Mouse (Mus musculus) embryonic facial prominence, embryonic 13.5 days (tissue): ENCODE results near the gene Apoa4. TPM values are rescaled to one million over a fixed set of nuclear protein-coding genes. Genes with fewer than 3 reads are reported as not detected.

Source experiments
- ATAC-seq: fragments of 200-750 bp; cut with Nextera tagmentation; 2 replicates; pipeline ENCODE4 v1.8.0; 2017; ENCODE audit warnings: low read depth; ENCODE audit not compliant: insufficient number of reproducible peaks, insufficient read depth, low FRiP score, low TSS enrichment
- H3K27ac ChIP-seq: fragments of 300-500 bp; sonication (generic); 2 replicates; pipeline ENCODE4 v1.5.1; 2015; ENCODE audit warnings: moderate library complexity, mild to moderate bottlenecking, inconsistent platforms
- H3K27me3 ChIP-seq: fragments of 300-500 bp; sonication (generic); 2 replicates; pipeline ENCODE4 v1.6.1; 2015; ENCODE audit warnings: mild to moderate bottlenecking, inconsistent platforms
- H3K36me3 ChIP-seq: fragments of 300-500 bp; sonication (generic); 2 replicates; pipeline ENCODE4 v1.6.1; 2015; ENCODE audit warnings: mild to moderate bottlenecking, inconsistent platforms
- H3K4me1 ChIP-seq: fragments of 300-500 bp; sonication (generic); 2 replicates; pipeline ENCODE4 v1.6.1; 2015; ENCODE audit warnings: inconsistent platforms
- H3K4me2 ChIP-seq: fragments of 300-500 bp; sonication (generic); 2 replicates; pipeline ENCODE4 v1.6.1; 2015; ENCODE audit warnings: moderate library complexity, mild to moderate bottlenecking, inconsistent platforms
- H3K4me3 ChIP-seq: fragments of 300-500 bp; sonication (generic); 2 replicates; pipeline ENCODE4 v1.5.1; 2015; ENCODE audit warnings: mild to moderate bottlenecking, inconsistent platforms
- H3K9ac ChIP-seq: fragments of 300-500 bp; sonication (generic); 2 replicates; pipeline ENCODE4 v1.6.1; 2015; ENCODE audit warnings: mild to moderate bottlenecking, inconsistent platforms
- H3K9me3 ChIP-seq: fragments of 300-500 bp; sonication (generic); 2 replicates; pipeline ENCODE4 v1.6.1; 2016; ENCODE audit warnings: inconsistent platforms
- WGBS: fragments of 180-500 bp; shearing (Covaris S2); methylation state at CpG from one replicate; pipeline ENCODE4 v1.1.7; 2015; ENCODE audit warnings: mixed read lengths; 5-methylcytosine and 5-hydroxymethylcytosine counted together
- polyA plus RNA-seq: library from polyadenylated mRNA; unstranded; fragments of >200 nt; fragmentation: Nextera tagmentation; extraction: Ambion mirVana; gene quantifications from 2 replicates; pipeline ENCODE4 v1.2.1, GENCODE M21; 2015

The Apoa4 gene
- polyA plus RNA-seq, 1 experiment from 2014 or later, result not detected

DNA sequence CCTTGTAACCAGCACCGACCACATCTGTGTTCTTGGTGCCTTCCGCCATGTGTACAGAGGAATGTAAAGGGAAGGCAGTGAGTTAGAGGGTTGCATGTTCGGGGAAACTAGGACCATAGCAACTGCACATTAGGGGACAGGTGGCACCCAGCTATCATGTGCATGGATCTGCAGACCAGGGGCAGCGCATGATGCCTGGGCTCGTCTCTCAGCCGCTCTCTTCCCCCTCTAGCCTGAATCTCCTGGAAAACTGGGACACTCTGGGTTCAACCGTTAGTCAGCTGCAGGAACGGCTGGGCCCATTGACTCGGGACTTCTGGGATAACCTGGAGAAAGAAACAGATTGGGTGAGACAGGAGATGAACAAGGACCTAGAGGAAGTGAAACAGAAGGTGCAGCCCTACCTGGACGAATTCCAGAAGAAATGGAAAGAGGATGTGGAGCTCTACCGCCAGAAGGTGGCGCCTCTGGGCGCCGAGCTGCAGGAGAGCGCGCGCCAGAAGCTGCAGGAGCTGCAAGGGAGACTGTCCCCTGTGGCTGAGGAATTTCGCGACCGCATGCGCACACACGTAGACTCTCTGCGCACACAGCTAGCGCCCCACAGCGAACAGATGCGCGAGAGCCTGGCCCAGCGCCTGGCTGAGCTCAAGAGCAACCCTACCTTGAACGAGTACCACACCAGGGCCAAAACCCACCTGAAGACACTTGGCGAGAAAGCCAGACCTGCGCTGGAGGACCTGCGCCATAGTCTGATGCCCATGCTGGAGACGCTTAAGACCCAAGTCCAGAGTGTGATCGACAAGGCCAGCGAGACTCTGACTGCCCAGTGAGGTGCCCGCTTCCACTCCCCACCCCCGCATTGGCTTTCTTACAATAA is 10.7 kb upstream of the Apoa4 start:
- ATAC-seq, result peak; percentile 87
- H3K36me3 ChIP-seq, result no peaks in the 10 kb centered on the region
- H3K9me3 ChIP-seq, result no peaks in the 10 kb centered on the region
- H3K4me3 ChIP-seq, result peak overlapping the region; percentile 55
- H3K27ac ChIP-seq, result no peak overlapping the region
- peaks cover 11% of the 10 kb centered on the region for H3K27me3 ChIP-seq
- peak overlapping the region; percentile 77 for H3K9ac ChIP-seq
- WGBS, result 15% methylated on average over 37 of the region's 37 CpGs
- H3K4me1 ChIP-seq, result peaks cover 12% of the 10 kb centered on the region
- peak overlapping the region; percentile 89 for H3K4me2 ChIP-seq

DNA sequence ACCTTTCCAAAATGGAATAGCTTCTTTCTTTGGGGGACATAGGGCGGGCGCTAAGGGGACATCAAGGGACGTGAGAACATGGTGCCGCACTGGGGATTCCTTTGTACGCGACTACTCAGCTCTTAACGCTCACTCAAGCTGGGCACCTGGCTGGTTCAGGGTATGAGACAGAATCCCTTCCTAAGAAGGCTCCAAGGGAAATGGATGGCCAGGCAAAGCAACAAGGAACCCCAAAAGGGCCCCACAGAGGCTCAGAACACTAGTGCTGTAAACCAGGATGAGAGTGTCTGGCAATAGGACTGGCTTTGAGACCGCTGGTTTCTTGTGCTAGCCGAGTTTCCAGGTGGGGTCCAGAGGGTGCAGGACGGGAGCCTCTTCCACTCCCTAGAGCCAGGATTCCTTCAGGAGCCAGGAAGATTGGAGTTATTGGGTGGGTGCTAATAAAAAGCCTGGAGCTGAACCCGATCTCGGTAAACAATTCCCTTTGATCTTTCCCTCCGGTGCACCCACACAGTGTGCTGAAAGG is 10.0 kb upstream of the Apoa4 start:
- peak overlapping the region; percentile 55 for H3K4me3 ChIP-seq
- no peaks in the 10 kb centered on the region for H3K9me3 ChIP-seq
- WGBS, result 25% methylated on average over 13 of the region's 13 CpGs
- no peak for ATAC-seq
- H3K27me3 ChIP-seq, result peaks cover 11% of the 10 kb centered on the region
- H3K27ac ChIP-seq, result no peak overlapping the region
- peak overlapping the region; percentile 89 for H3K4me2 ChIP-seq
- H3K36me3 ChIP-seq, result no peaks in the 10 kb centered on the region
- peak overlapping the region; percentile 77 for H3K9ac ChIP-seq
- H3K4me1 ChIP-seq, result peaks cover 12% of the 10 kb centered on the region

DNA sequence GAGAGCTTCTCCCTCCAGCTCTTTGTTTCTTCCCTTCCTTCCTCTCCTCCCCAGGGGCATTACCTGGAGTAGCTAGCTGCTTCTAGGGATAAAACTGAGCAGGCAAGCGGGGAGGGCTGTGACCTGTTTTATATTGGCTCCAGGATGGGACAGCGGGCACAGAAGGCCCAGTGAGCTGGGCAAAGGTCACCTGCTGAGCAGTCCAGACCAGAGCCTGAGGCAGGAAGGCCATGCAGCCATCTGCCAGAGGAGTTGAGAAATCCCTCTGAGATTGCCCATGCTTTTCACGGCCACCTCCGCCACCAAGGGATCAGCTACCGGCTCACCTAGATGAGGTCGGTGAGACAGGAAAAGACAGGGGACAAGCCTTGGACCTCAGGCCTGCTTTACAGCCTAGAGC is 5.3 kb upstream of the Apoa4 start:
- no peaks in the 10 kb centered on the region for H3K9me3 ChIP-seq
- H3K27ac ChIP-seq, result no peak overlapping the region
- peaks cover 6% of the 10 kb centered on the region for H3K4me1 ChIP-seq
- no peak overlapping the region for H3K4me3 ChIP-seq
- no peak overlapping the region for H3K4me2 ChIP-seq
- H3K36me3 ChIP-seq, result no peaks in the 10 kb centered on the region
- WGBS, result 71% methylated on average over 6 of the region's 6 CpGs
- H3K9ac ChIP-seq, result no peak overlapping the region
- no peaks in the 10 kb centered on the region for H3K27me3 ChIP-seq
- ATAC-seq, result no peak

DNA sequence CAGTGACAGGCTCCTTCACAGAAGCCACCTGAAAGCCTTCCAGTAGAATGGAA is 5.1 kb upstream of the Apoa4 start, which contains the start of gene Apoc3:
Gene Apoc3, minus strand, starts transcription at position 41 of the 53 bp plus-strand sequence.
- no peak for ATAC-seq
- Histone ChIP-seq H3K9ac (no peak within 1 kb of the TSS), H3K27me3 (no peaks in the 10 kb centered on the region), H3K4me3 (no peak within 1 kb of the TSS), H3K9me3 (no peaks in the 10 kb centered on the region), H3K27ac (no peak within 1 kb of the TSS), H3K4me1 (peaks cover 3% of the 10 kb centered on the region), H3K36me3 (no peaks in the 10 kb centered on the region), H3K4me2 (no peak within 1 kb of the TSS)

DNA sequence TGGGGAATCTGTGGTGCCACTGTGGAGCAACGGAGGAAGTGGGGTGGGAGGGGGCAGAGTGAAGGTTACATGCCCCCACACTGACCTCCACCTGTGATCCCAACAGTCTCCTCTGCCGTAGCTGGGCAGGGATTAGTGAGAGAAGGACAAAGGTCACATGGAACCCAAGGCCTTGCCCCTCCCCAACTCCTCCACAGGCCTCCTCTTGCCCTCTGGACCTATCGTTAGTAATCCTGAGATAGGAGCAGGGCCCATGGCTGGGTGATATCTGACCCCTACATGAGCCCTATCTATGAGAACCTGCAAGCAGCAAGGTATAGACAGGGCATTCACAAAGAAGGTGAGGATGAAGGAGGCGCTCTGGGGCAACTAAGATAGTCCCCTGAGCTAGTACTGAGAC is 4.8 kb upstream of the Apoa4 start:
- 50% methylated on average over 4 of the region's 4 CpGs for WGBS

DNA sequence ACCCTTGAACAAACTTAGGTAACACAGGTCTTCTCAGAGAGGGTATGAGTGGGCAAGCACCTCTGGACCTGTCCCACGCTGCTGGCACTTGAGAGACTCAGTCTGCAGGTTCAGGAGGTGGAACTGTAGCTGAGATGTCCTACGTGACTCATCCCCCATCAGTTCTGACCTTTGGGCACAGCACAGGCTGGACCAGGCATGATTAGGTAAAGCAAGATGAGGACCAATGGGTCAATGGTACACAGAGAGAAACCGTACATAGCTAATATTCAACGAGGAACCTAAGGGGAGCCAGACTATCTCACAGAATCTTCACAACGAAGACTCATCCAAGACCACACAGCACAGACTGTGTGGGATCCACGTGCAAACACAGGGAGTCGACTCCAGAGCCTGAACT is 1.6 kb upstream of the Apoa4 start:
- no peaks in the 10 kb centered on the region for H3K36me3 ChIP-seq
- H3K4me3 ChIP-seq, result no peak overlapping the region
- 86% methylated on average over 7 of the region's 7 CpGs for WGBS
- H3K27ac ChIP-seq, result no peak overlapping the region
- no peaks in the 10 kb centered on the region for H3K4me1 ChIP-seq
- ATAC-seq, result no peak
- H3K27me3 ChIP-seq, result no peaks in the 10 kb centered on the region
- H3K9ac ChIP-seq, result no peak overlapping the region
- no peaks in the 10 kb centered on the region for H3K9me3 ChIP-seq
- H3K4me2 ChIP-seq, result no peak overlapping the region

More for the DNA sequence above, 4.8 kb upstream of the Apoa4 start:
- H3K9ac ChIP-seq, result no peak overlapping the region
- H3K4me1 ChIP-seq, result peaks cover 1% of the 10 kb centered on the region
- no peaks in the 10 kb centered on the region for H3K9me3 ChIP-seq
- no peak overlapping the region for H3K4me2 ChIP-seq
- no peaks in the 10 kb centered on the region for H3K27me3 ChIP-seq
- no peaks in the 10 kb centered on the region for H3K36me3 ChIP-seq
- ATAC-seq, result no peak
- H3K4me3 ChIP-seq, result no peak overlapping the region
- no peak overlapping the region for H3K27ac ChIP-seq

DNA sequence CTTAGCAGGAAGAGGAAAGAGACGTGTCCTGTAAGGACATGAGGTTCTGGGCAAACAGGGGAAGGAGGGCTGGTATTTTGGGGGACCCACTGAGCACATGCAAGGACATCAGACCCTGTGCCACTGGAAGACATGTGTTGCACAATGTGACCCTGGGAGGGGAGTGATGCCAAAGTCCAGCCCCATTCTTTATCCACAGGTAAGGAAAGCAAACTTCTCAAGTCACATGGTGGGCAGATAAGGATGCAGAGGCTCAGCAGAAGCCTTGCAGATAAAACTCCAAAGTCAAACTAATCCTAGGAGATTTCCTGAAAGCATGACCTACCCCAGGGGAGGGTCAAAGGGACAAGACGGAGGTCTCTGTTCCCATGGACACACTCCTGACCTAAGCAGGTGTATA is 1.3 kb downstream of the Apoa4 start:
- H3K9ac ChIP-seq, result no peak overlapping the region
- ATAC-seq, result no peak
- no peak overlapping the region for H3K4me2 ChIP-seq
- no peaks in the 10 kb centered on the region for H3K4me1 ChIP-seq
- H3K36me3 ChIP-seq, result no peaks in the 10 kb centered on the region
- no peaks in the 10 kb centered on the region for H3K27me3 ChIP-seq
- no peak overlapping the region for H3K4me3 ChIP-seq
- H3K9me3 ChIP-seq, result no peaks in the 10 kb centered on the region
- WGBS, result 69% methylated on average over 2 of the region's 2 CpGs
- H3K27ac ChIP-seq, result no peak overlapping the region

DNA sequence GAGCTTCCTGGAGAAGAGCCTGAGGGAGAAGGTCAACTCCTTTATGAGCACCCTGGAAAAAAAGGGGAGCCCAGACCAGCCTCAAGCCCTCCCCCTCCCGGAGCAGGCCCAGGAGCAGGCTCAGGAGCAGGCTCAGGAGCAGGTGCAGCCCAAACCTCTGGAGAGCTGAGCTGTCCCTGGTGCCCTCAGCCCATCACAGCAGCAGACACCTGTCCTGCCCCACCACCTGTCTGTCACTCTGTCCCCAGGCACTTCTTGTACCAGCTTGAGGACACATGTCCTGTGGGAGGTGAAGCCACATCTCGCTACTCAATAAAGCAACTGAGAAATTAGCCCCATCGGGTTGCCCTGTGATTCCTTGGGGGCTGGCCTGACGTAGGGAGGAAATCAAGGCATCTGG is 2.6 kb downstream of the Apoa4 start:
- 53% methylated on average over 4 of the region's 4 CpGs for WGBS
- H3K4me3 ChIP-seq, result no peak overlapping the region
- H3K4me2 ChIP-seq, result no peak overlapping the region
- ATAC-seq, result no peak
- no peaks in the 10 kb centered on the region for H3K27me3 ChIP-seq
- H3K27ac ChIP-seq, result no peak overlapping the region
- H3K9me3 ChIP-seq, result no peaks in the 10 kb centered on the region
- no peak overlapping the region for H3K9ac ChIP-seq
- H3K36me3 ChIP-seq, result no peaks in the 10 kb centered on the region
- no peaks in the 10 kb centered on the region for H3K4me1 ChIP-seq

DNA sequence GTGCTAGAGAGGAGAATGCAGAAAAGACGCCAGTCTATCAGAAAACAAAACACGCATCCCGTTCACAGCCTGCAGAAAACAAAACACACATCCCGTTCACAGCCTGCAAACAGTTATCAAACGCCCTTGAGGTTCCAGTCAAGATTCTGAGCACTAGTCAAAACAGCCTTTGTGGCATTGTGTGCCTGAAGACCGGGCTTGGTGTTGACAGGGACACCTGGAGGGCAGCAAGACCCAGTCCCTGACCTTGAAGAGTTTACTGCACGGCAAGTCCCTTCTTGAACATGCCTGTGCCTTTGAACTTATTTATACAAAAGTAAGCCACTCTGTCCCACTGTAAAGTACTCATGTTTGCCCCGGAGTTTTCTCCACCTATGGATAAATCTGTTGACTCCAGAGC is 3.1 kb downstream of the Apoa4 start:
- no peaks in the 10 kb centered on the region for H3K27me3 ChIP-seq
- no peak for ATAC-seq
- H3K9ac ChIP-seq, result no peak overlapping the region
- no peaks in the 10 kb centered on the region for H3K4me1 ChIP-seq
- H3K9me3 ChIP-seq, result no peaks in the 10 kb centered on the region
- H3K4me2 ChIP-seq, result no peak overlapping the region
- 42% methylated on average over 8 of the region's 8 CpGs for WGBS
- H3K4me3 ChIP-seq, result no peak overlapping the region
- H3K27ac ChIP-seq, result no peak overlapping the region
- H3K36me3 ChIP-seq, result no peaks in the 10 kb centered on the region

DNA sequence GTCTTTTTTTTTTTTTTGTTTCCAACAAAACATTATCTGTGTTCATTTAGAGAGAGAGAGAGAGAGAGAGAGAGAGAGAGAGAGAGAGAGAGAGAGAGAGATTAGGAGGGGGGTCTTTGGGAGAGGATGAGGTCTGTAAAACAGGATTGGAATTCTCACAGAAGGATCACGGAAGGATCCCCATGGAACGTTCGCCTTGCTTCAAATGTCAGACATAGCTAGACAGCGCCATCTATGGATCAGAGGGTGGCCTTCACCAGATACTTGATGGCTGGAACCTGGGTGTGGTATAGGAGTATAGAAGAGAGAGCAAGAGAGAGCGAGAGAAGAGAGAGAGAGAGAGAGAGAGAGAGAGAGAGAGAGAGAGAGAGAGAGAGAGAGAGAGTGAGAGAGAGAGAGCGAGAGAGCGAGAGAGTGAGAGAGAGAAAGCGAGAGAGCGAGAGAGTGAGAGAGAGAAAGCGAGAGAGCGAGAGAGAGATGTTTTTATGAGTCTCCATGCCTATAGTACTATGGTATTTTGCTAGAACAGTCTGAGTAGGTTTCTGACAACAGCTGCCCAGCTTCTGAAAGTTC is 6.3 kb downstream of the Apoa4 start:
- no peak overlapping the region for H3K4me3 ChIP-seq
- H3K9me3 ChIP-seq, result no peaks in the 10 kb centered on the region
- no peak overlapping the region for H3K27ac ChIP-seq
- ATAC-seq, result no peak
- WGBS, result 28% methylated on average over 11 of the region's 11 CpGs
- H3K9ac ChIP-seq, result 0 out of 2 replicates have a peak overlapping the region, but pooled peaks have one; percentile 21
- peak overlapping the region; percentile 37 for H3K4me2 ChIP-seq
- H3K27me3 ChIP-seq, result no peaks in the 10 kb centered on the region
- H3K36me3 ChIP-seq, result no peaks in the 10 kb centered on the region
- no peaks in the 10 kb centered on the region for H3K4me1 ChIP-seq

DNA sequence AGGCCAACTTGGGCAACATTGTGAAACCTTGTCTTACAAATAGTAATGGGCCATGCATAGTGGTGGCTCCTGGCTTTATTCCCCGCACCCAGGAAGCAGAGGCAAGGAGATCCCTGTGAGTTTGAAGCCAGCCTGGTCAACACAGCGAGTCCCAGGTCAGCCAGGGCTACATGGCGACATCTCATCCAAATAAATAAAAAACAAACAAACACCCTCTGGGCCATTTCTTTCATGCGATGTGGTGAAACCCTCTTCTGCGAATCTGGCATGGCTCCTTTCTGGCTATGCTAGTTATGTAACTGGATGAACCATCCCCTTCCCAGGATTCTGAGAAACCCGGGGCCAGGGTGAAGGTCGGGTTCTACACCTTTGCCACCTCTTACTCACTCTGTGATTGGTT is 15.7 kb downstream of the Apoa4 start:
- Histone ChIP-seq H3K27me3 (no peaks in the 10 kb centered on the region), H3K4me1 (no peaks in the 10 kb centered on the region), H3K36me3 (no peaks in the 10 kb centered on the region), H3K4me3 (no peak overlapping the region), H3K9me3 (no peaks in the 10 kb centered on the region), H3K27ac (no peak overlapping the region), H3K9ac (no peak overlapping the region), H3K4me2 (no peak overlapping the region)
- no peak for ATAC-seq
- 89% methylated on average over 7 of the region's 7 CpGs for WGBS

DNA sequence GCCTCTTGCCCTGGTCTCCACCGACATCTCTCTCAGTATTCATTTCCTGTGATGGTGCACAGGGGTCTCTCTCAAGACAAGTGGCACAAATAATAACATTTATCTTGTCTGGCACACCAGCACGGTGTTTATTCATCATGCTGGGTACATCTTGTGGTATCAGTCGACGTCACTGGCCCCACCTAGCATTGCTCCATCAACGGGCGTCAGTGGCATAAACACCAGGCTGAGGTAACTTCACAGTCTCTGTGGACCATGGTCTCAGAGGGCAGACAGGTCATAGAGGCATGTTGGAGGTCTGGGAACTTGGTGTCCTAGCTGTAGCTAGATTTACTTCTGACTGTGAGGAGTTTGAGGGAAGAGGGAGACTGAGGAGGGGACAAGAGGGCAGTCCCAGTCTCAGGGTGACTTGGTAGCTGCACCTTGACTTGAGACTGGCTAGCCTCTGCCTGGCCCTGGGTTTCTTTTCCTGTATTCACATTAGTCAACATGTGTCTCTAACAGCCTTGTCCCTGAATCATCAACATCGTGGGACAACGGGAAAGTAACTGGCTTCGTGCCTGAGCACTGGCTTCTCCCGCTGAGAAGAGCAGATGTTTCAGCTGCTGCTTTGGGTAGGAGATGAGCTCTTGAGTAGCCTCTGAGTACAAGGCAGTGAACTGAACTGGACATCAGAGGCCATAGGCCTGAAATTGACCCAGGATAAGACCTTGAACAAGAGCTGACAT is 16.3 kb downstream of the Apoa4 start:
- Histone ChIP-seq H3K9ac (no peak overlapping the region), H3K27me3 (no peaks in the 10 kb centered on the region), H3K4me3 (no peak overlapping the region), H3K27ac (no peak overlapping the region), H3K4me1 (no peaks in the 10 kb centered on the region), H3K36me3 (no peaks in the 10 kb centered on the region), H3K9me3 (no peaks in the 10 kb centered on the region), H3K4me2 (no peak overlapping the region)
- 90% methylated on average over 10 of the region's 10 CpGs for WGBS
- no peak for ATAC-seq
